Mouse (Mus musculus): Measurements from ENCODE around the gene Bcap29. TPM values are rescaled to one million over a fixed set of nuclear protein-coding genes. Genes with fewer than 3 reads are reported as not detected.
"Not testable (repeated sequence)": the region's sequence is repeated elsewhere in the genome, so short reads cannot be mapped to it uniquely, and the experiment has no call there.

The Bcap29 gene
- polyA plus RNA-seq, 1 experiment = 7.1 TPM

DNA sequence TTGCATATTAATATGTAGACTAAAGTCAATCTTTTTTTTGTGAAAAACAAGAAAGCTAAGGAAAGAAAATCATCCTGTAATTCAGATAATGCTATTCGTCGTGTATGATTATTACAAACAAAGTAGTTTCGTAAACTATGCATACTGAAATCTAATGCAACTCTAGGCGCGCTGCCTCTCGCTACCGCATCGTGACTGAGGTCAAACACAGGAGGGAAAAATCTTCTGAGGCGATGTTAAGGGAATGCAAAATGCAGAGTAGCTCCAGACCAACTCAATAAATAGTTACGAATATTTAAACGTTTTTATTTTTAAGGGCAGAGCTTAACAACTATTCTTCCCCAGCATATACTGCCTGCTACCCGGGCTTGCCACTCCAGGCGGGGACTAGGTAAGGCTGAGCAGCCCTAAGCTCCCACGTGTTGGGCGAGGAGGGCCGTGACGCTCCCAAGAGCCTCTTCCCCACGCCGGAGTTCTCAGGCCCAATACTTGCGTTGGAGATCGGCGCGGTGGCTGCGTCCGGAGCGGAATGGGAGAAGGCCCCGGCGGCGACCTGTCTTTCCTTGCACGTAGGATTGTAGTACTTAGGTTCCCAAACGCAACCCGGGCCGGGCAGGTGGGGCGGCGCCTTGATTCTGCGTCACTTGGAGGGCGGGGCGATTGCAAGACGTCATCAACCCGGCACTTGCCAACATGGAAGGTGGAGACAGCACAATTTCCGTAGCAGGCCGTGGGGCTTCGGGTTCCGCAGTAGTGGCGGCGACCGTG, 19.9 kb upstream of the Bcap29 start, which contains the start of the genes Dus4l and Cog5:
Gene Dus4l, minus strand, starts transcription at position 630 of the 768 bp plus-strand sequence.
Gene Cog5, plus strand, starts transcription at position 673 of the 768 bp plus-strand sequence.
- Histone ChIP-seq H3ac (ENCODE audit: control insufficient read depth, insufficient read length, low read depth) (peak within 1 kb of the TSS; percentile 91), H3K79me3 (ENCODE audit: low read depth) (no peaks in the 10 kb centered on the region), H3K79me2 (ENCODE audit: control insufficient read depth, insufficient read depth) (peaks cover 15% of the 10 kb centered on the region), H3K4me3 (ENCODE audit: insufficient read depth, poor library complexity, severe bottlenecking) (peak within 1 kb of the TSS; percentile 82), H3K27me3 (ENCODE audit: control insufficient read depth, insufficient read depth, insufficient read length) (no peaks in the 10 kb centered on the region), H3K36me3 (ENCODE audit: control insufficient read depth, insufficient read depth) (peaks cover 9% of the 10 kb centered on the region)
- TF ChIP-seq MAX (IDR thresholded peaks at IDR 0.05) (peak; percentile 82), FOSL1 (IDR thresholded peaks at IDR 0.05; ENCODE audit: insufficient read depth, low read length, poor library complexity, severe bottlenecking) (no peak)

DNA sequence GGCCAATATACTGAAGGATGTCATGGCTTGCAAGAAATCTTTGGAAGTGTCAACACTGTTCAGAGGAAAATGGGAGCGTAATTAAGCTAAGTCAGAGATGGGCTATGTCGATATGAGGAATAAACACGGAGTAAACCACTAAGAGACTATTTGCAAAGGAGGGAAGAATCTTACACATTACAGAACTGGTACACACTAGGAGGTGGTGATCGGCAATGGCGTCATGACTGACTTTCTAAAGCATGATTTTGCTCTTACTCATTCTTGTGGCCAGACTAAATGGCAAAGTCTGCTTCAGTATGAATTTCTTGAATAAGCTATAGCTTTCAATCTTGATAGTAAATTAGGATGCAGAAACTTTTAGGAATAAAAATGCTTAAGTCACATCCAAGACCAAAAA, 19.2 kb upstream of the Bcap29 start:
- Histone ChIP-seq H3K27me3 (ENCODE audit: control insufficient read depth, insufficient read depth, insufficient read length) (no peaks in the 10 kb centered on the region), H3K4me3 (ENCODE audit: insufficient read depth, poor library complexity, severe bottlenecking) (peak overlapping the region; percentile 82), H3ac (ENCODE audit: control insufficient read depth, insufficient read length, low read depth) (no peak overlapping the region), H3K79me3 (ENCODE audit: low read depth) (no peaks in the 10 kb centered on the region), H3K36me3 (ENCODE audit: control insufficient read depth, insufficient read depth) (peaks cover 14% of the 10 kb centered on the region), H3K79me2 (ENCODE audit: control insufficient read depth, insufficient read depth) (peaks cover 15% of the 10 kb centered on the region)
- TF ChIP-seq MYOD1 (IDR thresholded peaks at IDR 0.05; ENCODE audit: control insufficient read depth, insufficient read length, low read depth) = no peak
- TF ChIP-seq CTCF (IDR thresholded peaks at IDR 0.05; ENCODE audit: control insufficient read depth, insufficient read depth, insufficient read length) = no peak
- TF ChIP-seq MYOG (IDR thresholded peaks at IDR 0.05; ENCODE audit: control insufficient read depth, extremely low read depth, insufficient read length) = no peak
- no peak for TF ChIP-seq CEBPB (IDR thresholded peaks at IDR 0.05; ENCODE audit: low read depth)
- TF ChIP-seq USF1 (IDR thresholded peaks at IDR 0.05; ENCODE audit: low read depth) = no peak
- TF ChIP-seq FOSL1 (IDR thresholded peaks at IDR 0.05; ENCODE audit: insufficient read depth, low read length, poor library complexity, severe bottlenecking) = no peak
- no peak for TF ChIP-seq MAX (IDR thresholded peaks at IDR 0.05)

DNA sequence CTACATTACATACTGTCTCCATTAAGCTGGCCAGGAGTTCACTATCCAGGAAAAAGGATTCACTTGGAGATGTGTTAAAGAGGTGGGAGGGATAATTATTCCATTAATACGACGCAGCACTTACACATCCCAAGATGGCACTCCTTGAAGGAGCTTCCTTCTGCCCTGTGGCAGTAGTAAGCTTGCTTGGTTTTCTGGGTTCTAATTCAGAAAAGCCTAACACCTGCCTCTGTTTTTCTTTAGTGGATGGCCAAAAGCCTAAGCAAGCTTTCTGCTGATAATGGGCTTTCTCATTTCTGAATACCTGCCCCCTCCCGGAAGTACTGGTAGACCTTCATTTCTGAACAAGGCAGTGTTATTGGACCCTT, 766 bp upstream of the Bcap29 start:
- H3K4me3 ChIP-seq (ENCODE audit: insufficient read depth, poor library complexity, severe bottlenecking) = no peak overlapping the region

DNA sequence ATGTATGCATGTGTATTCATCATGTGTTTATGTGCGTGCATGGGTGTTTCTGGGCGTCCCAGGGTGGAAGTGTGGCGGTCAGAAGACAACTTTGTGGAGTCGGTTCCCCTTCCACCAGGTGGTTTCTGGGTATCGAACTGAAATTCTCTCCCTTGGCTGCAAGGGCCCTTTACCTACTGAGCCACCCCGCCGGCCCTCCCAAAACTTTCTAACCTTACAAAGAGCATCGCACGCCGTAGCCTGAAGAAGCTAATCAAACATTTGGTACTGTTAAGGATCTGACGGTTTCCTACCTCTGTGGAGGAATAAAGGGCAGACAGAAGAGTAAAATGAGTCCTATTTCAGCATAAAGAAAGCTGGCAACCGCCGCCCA, 502 bp downstream of the Bcap29 start:
- Histone ChIP-seq H3K79me2 (ENCODE audit: control insufficient read depth, insufficient read depth) (no peaks in the 10 kb centered on the region), H3K27me3 (ENCODE audit: control insufficient read depth, insufficient read depth, insufficient read length) (no peaks in the 10 kb centered on the region), H3K36me3 (ENCODE audit: control insufficient read depth, insufficient read depth) (peaks cover under 1% of the 10 kb centered on the region), H3K79me3 (ENCODE audit: low read depth) (no peaks in the 10 kb centered on the region), H3K4me3 (ENCODE audit: insufficient read depth, poor library complexity, severe bottlenecking) (peak overlapping the region; percentile 47), H3ac (ENCODE audit: control insufficient read depth, insufficient read length, low read depth) (peak overlapping the region; percentile 80)
- TF ChIP-seq MAX (IDR thresholded peaks at IDR 0.05) = no peak
- TF ChIP-seq MYOD1 (IDR thresholded peaks at IDR 0.05; ENCODE audit: control insufficient read depth, insufficient read length, low read depth) = no peak
- no peak for TF ChIP-seq CEBPB (IDR thresholded peaks at IDR 0.05; ENCODE audit: low read depth)
- TF ChIP-seq FOSL1 (IDR thresholded peaks at IDR 0.05; ENCODE audit: insufficient read depth, low read length, poor library complexity, severe bottlenecking) = no peak
- TF ChIP-seq CTCF (IDR thresholded peaks at IDR 0.05; ENCODE audit: control insufficient read depth, insufficient read depth, insufficient read length) = no peak
- TF ChIP-seq USF1 (IDR thresholded peaks at IDR 0.05; ENCODE audit: low read depth) = no peak
- TF ChIP-seq MYOG (IDR thresholded peaks at IDR 0.05; ENCODE audit: control insufficient read depth, extremely low read depth, insufficient read length) = no peak

More for the DNA sequence above, 766 bp upstream of the Bcap29 start:
- Histone ChIP-seq H3K79me2 (ENCODE audit: control insufficient read depth, insufficient read depth) (no peaks in the 10 kb centered on the region), H3K79me3 (ENCODE audit: low read depth) (no peaks in the 10 kb centered on the region), H3K27me3 (ENCODE audit: control insufficient read depth, insufficient read depth, insufficient read length) (no peaks in the 10 kb centered on the region), H3K36me3 (ENCODE audit: control insufficient read depth, insufficient read depth) (peaks cover 3% of the 10 kb centered on the region), H3ac (ENCODE audit: control insufficient read depth, insufficient read length, low read depth) (peak overlapping the region; percentile 6)
- TF ChIP-seq MAX (IDR thresholded peaks at IDR 0.05) (no peak), USF1 (IDR thresholded peaks at IDR 0.05; ENCODE audit: low read depth) (no peak), CTCF (IDR thresholded peaks at IDR 0.05; ENCODE audit: control insufficient read depth, insufficient read depth, insufficient read length) (no peak), MYOD1 (IDR thresholded peaks at IDR 0.05; ENCODE audit: control insufficient read depth, insufficient read length, low read depth) (no peak), MYOG (IDR thresholded peaks at IDR 0.05; ENCODE audit: control insufficient read depth, extremely low read depth, insufficient read length) (no peak), CEBPB (IDR thresholded peaks at IDR 0.05; ENCODE audit: low read depth) (no peak), FOSL1 (IDR thresholded peaks at IDR 0.05; ENCODE audit: insufficient read depth, low read length, poor library complexity, severe bottlenecking) (no peak)

DNA sequence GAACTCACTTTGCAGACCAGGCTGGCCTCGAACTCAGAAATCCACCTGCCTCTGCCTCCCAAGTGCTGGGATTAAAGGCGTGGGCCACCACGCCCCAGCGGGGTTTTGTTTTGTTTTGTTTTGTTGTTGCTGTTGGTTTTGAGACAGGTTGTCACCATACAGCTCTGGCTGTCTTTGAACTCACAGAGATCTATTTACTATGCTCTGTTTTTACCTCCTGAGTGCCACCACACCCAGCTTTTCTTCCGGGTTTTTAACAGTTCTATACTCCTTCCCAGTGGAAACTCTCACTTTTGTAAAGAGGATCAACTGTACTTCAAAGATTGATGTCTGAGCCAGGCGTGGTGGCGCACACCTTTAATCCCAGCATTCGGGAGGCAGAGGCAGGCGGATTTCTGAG, 6.1 kb downstream of the Bcap29 start:
- not testable (repeated sequence) for H3K27me3 ChIP-seq (ENCODE audit: control insufficient read depth, insufficient read depth, insufficient read length); H3K4me3 ChIP-seq (ENCODE audit: insufficient read depth, poor library complexity, severe bottlenecking); H3K79me2 ChIP-seq (ENCODE audit: control insufficient read depth, insufficient read depth); H3ac ChIP-seq (ENCODE audit: control insufficient read depth, insufficient read length, low read depth); H3K79me3 ChIP-seq (ENCODE audit: low read depth)
- peaks cover 38% of the 10 kb centered on the region for H3K36me3 ChIP-seq (ENCODE audit: control insufficient read depth, insufficient read depth)

DNA sequence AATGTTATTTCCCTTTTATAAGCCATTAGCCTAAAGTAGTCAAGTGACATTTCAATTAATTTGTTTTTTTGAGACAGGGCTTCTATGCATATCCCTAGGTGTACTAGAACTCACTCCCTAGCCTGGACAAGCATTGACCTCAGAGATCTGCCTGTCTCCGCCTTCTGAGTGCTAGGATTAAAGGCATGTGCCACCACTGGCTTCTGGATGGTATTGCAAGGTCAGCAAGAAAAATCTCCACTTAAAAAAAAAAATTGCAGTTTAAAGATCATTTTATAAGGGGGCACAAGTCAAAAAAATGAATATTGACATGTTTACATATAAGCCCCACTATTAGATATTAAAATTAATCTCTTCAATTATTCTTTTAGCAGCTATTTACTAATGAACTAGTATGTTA, 9.4 kb downstream of the Bcap29 start:
- no peaks in the 10 kb centered on the region for H3K79me3 ChIP-seq (ENCODE audit: low read depth)
- H3K27me3 ChIP-seq (ENCODE audit: control insufficient read depth, insufficient read depth, insufficient read length) = no peaks in the 10 kb centered on the region
- no peak overlapping the region for H3ac ChIP-seq (ENCODE audit: control insufficient read depth, insufficient read length, low read depth)
- no peak for TF ChIP-seq MYOG (IDR thresholded peaks at IDR 0.05; ENCODE audit: control insufficient read depth, extremely low read depth, insufficient read length)
- no peaks in the 10 kb centered on the region for H3K79me2 ChIP-seq (ENCODE audit: control insufficient read depth, insufficient read depth)
- H3K36me3 ChIP-seq (ENCODE audit: control insufficient read depth, insufficient read depth) = peaks cover 55% of the 10 kb centered on the region
- H3K4me3 ChIP-seq (ENCODE audit: insufficient read depth, poor library complexity, severe bottlenecking) = no peak overlapping the region

Data from C2C12 (cell line).